Mouse (Mus musculus) left cerebral cortex, adult 2 months (tissue): ENCODE results near the gene Fchsd2. TPM values are rescaled to one million over a fixed set of nuclear protein-coding genes. Genes with fewer than 3 reads are reported as not detected.

Experiments used
- DNase-seq, 2 experiments: peaks; one replicate each; pipeline ENCODE4 v3.0.0; 2021 to 2022; ENCODE audit warnings: low spot score in 2 of 2, mixed read lengths in 1 of 2; ENCODE audit errors: extremely low spot score in 1 of 2
- H3K27ac ChIP-seq: fragments of 200-600 bp; 2 replicates; pipeline ENCODE4 v1.8.1; 2022
- H3K4me3 ChIP-seq: fragments of 200-600 bp; 2 replicates; pipeline ENCODE4 v1.8.1; 2022
- CTCF ChIP-seq: fragments of 200-600 bp; IDR thresholded peaks from 2 replicates; pipeline ENCODE4 v1.8.1; 2022; ENCODE audit warnings: antibody characterized with exemption, mild to moderate bottlenecking, moderate library complexity
- intact Hi-C: fragments of 180-260 bp; cut with DNase I; formaldehyde crosslinking; loops from one replicate; pipeline ENCODE4 v1.15.1; 2025
- total RNA-seq, 2 experiments: library from RNA; stranded (reverse); gene quantifications; 2 replicates each; pipeline ENCODE4 v1.2.3; 2021

Gene Fchsd2
- total RNA-seq, 2 experiments from 2014 or later = 40.5 to 41.6 TPM

- H3K4me3 ChIP-seq = no peak overlapping the region
- no peak overlapping the region for H3K27ac ChIP-seq
- TF ChIP-seq CTCF = no peak
- intact Hi-C loops = no loop called here
- no peak for DNase-seq
These were observed 202.8 kb downstream of the Fchsd2 start for GRCm38 (mm10) chr7:101295438-101295837.

DNA sequence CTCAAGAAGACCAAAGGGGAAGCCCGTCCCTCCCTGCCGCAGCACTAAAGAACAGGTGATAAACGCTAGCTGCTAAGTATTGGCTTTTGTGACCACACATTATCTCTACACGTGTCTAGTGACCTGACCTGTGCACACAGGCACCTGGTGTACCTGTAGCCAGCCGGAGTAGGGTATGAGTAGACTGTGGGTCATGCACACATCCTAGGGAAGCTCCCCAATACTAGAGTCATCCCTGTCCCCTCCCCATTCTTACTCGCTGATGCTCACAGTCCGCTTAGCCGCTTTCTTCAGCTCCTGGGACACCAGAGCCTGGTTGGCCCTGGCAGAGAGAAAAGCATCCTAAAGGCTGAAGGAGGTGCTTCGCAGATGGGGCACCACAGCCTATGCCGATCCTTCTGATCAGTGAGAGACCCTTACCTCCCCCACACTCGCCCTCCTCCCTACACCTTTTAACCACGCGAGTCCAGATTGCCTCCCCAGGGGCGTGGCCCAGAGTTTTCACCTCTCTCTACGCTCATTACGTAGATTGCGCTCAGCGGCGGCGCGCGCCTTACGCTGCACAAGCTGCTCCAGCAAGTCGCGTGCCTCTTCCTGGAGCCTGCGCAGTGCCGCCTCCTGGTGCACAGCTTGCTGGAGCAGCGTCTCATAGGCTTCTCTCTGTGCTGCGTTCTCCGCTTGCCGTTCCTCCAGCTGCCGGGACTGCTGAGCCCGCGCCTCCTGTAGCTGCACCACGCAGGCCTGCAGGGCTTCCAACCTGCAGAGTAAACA, 203.8 kb downstream of the Fchsd2 start:
- Histone ChIP-seq H3K4me3 (peak overlapping the region; percentile 51), H3K27ac (peak overlapping the region; percentile 53)
- intact Hi-C loops = no loop called here
- peak; percentile 41 for TF ChIP-seq CTCF
- DNase-seq = peak; percentile 85 to 90

DNA sequence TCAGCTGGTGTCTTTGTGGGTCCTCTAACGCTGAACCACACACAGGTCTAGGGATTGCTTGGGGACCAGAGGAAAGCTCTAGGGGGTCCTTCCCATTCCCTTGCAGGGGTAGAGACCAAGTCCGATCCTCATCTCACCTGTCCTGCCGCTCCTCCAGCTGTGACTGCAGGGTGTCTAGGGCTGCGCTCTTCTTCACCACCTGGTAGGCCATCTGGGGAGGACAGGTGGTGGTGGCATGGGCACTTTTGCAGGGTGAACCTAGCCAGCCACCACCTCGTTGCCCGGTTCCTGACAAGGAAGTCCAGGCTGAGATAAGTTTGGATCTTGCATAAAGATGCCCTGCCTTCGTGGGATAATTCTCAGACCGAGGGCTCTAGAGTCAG, 204.4 kb downstream of the Fchsd2 start:
- DNase-seq = no peak
- Histone ChIP-seq H3K27ac (peak overlapping the region; percentile 42), H3K4me3 (peak overlapping the region; percentile 51)
- intact Hi-C loops = no loop called here
- TF ChIP-seq CTCF = no peak

GRCm38 (mm10) chr7:101298375-101298774, 205.7 kb downstream of the Fchsd2 start:
- TF ChIP-seq CTCF = no peak
- intact Hi-C loops = no loop called here
- no peak for DNase-seq
- no peak overlapping the region for H3K27ac ChIP-seq
- no peak overlapping the region for H3K4me3 ChIP-seq

DNA sequence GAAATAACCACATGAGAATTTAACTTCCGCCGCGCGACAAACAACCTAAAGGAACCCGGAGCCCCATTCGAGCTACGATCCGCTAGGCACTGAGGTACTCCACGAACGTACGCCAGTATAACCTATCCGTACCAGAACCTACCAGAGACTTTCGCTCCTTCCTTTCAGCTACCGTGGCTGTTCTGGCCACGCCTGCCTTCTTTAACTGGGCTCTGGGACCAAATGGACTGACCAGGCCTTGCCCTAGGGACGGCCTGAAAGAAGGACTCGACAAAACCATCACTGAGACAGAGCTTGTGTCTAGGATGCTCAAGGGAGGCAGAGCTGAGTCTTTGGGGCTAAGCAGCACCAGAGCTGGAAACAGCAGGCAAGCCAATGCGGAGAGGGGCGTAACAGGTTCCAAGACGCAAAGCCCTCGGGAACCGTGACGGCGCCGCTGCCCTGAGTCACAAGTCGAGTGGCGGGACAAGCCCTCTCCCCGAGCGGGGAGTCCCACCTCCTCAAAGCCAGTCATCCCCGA, 208.8 kb downstream of the Fchsd2 start:
- H3K27ac ChIP-seq = peak overlapping the region; percentile 85
- no peak for TF ChIP-seq CTCF
- intact Hi-C loops = loop anchor here (10.0 kb wide), 1 partner anchor 313 kb away; no protein-coding TSS in a partner anchor
- no peak for DNase-seq
- H3K4me3 ChIP-seq = peak overlapping the region; percentile 73

GRCm38 (mm10) chr7:101301881-101302456, 209.3 kb downstream of the Fchsd2 start, which contains the start of gene Atg16l2:
TSS of gene Atg16l2 (minus strand) at chr7:101302251.
- DNase-seq = peak; percentile 92 to 93
- peak within 1 kb of the TSS; percentile 85 for H3K27ac ChIP-seq
- peak; percentile 51 for TF ChIP-seq CTCF
- intact Hi-C loops = loop anchor here (10.0 kb wide), 1 partner anchor 313 kb away; no protein-coding TSS in a partner anchor
- peak within 1 kb of the TSS; percentile 73 for H3K4me3 ChIP-seq

DNA sequence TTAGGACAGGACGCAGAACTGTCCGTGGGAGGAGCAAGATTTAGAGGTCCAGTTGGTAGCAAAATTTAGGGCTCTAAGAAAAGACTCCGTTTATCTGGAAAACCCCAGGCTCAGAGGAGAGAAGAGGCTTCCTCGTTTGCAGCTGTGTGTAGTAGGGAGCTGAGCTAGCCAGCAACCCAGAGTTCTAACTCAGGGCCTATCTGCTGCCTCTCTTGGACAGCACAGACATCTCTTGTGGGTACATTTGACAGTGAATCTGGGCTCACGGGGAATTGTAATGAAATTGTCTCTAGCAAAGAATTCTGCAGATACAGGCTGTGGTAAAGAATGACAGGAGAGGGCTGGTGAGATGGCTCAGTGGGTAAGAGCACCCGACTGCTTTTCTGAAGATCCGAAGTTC, 210.0 kb downstream of the Fchsd2 start:
- peak overlapping the region; percentile 85 for H3K27ac ChIP-seq
- intact Hi-C loops = loop anchor here (10.0 kb wide), 1 partner anchor 312 kb away; no protein-coding TSS in a partner anchor
- H3K4me3 ChIP-seq = peak overlapping the region; percentile 73
- DNase-seq = no peak
- no peak for TF ChIP-seq CTCF

- intact Hi-C loops = loop anchor here (10.0 kb wide), 1 partner anchor 308 kb away; no protein-coding TSS in a partner anchor
- Histone ChIP-seq H3K27ac (no peak overlapping the region), H3K4me3 (no peak overlapping the region)
- no peak for DNase-seq
- no peak for TF ChIP-seq CTCF
These were observed 214.2 kb downstream of the Fchsd2 start for GRCm38 (mm10) chr7:101306841-101307240.

DNA sequence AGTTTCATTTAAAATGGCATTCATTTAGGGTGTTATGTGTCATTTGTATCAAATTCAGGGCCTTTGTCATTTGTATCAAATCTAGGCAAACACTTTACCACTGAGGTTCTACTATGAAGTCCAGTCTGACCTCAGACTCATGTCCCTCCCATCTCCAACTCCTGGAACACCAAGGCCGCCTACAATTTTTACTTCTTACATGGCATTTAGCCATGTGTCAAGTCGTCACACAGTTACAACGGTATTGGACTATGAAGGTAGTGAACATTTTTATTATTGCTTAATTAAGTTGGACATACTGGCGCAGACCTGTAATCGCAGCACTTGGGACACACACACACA, 217.3 kb downstream of the Fchsd2 start:
- TF ChIP-seq CTCF = no peak
- Histone ChIP-seq H3K27ac (peak overlapping the region; percentile 100), H3K4me3 (peak overlapping the region; percentile 58)
- intact Hi-C loops = loop anchor here (1.0 to 10.0 kb wide), 2 partner anchors 64 to 305 kb away; no protein-coding TSS in a partner anchor
- DNase-seq = no peak

DNA sequence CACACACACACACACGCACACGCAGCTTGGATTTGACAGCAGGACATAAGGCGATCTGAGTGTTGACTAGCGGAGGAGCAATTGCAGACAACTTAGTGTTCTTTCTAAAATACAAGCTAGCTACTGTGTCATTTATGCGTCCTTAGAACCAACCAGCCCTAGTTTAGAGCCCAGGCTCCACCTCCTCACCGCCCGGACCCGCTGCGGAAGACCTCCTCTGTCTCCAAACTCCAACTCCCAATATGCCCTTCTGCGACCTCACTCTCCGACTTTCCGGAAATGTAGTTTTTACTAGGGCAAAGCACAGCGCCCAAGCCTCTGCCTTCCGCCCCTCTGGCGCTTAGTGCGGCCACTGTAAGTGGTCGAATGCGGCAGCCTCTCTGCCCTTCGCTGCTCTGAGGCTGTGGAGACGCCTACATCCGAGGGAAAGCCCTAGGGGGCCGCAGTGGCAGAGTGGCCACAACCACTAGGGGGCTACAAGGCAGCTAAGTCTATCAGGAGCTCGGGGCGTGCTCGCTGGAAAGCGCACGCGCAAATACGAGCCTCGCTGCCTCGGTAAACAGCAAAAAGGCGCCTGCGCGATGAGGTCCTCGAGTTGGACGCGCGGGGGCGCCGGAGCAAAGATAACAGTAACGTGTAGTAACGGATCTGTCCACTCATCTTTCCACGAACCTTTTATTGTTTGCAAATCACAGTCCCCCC, 217.8 kb downstream of the Fchsd2 start:
- peak; percentile 96 to 97 for DNase-seq
- Histone ChIP-seq H3K4me3 (peak overlapping the region; percentile 58), H3K27ac (peak overlapping the region; percentile 100)
- peak; percentile 96 for TF ChIP-seq CTCF
- intact Hi-C loops = loop anchor here (1.0 kb wide), 1 partner anchor 64 kb away; no protein-coding TSS in a partner anchor

DNA sequence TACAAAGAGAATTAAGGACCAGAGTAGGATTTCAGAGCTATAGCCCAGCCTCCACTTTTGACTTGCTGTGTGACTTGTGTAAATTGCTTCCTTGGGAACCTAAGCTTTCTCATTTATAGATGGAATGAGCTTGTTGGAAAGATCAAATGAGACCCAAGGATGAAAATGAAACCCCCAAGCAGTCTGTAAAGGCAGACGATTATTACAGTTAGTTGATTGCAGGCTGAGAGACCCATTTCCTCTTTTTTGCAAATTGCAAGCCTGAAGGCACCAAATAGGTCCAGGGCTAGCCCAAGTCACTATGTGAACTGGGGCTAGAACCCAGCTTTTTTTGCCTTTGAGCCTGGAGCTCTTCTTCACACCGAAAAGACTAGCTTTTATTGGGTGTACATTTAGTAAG, 218.4 kb downstream of the Fchsd2 start:
- intact Hi-C loops = no loop called here
- no peak for TF ChIP-seq CTCF
- peak overlapping the region; percentile 100 for H3K27ac ChIP-seq
- peak overlapping the region; percentile 58 for H3K4me3 ChIP-seq
- DNase-seq = no peak

DNA sequence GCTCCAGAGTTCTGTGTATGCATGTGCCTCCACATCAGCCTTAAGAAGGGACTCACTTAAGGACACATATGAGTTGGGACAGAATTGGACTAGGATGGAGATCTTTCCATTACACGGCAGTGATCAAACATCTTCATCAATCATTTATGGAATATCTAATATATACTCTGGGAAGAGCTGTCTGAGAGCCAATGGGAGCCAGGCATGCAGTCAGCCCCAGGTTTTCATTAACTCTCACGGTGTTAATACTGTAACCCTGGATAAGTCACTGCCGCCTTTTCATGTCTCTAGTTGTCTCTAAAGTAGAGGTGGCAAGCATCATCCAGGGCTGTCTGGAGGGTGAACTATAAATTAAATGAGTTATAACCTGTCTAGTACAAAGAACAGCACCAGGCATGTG, 220.4 kb downstream of the Fchsd2 start:
- intact Hi-C loops = no loop called here
- no peak for DNase-seq
- H3K27ac ChIP-seq = peak overlapping the region; percentile 92; the same call in 1 of the 2 replicates
- no peak overlapping the region for H3K4me3 ChIP-seq
- no peak for TF ChIP-seq CTCF
